Mouse (Mus musculus) liver, postnatal 0 days (tissue): Measurements from ENCODE around the gene Slc30a10. TPM values are rescaled to one million over a fixed set of nuclear protein-coding genes. Genes with fewer than 3 reads are reported as not detected.

Experiments
- ATAC-seq: fragments of 200-750 bp; cut with Nextera tagmentation; 2 replicates; pipeline ENCODE4 v1.8.0; 2017; ENCODE audit warnings: mild to moderate bottlenecking, moderate library complexity
- DNase-seq: peaks from one replicate; pipeline ENCODE4 v3.0.0-alpha.2; 2016
- H3K27ac ChIP-seq: fragments of 300-500 bp; sonication (generic); 2 replicates; pipeline ENCODE4 v1.5.1; 2014; ENCODE audit warnings: antibody characterized with exemption, moderate library complexity, mild to moderate bottlenecking, low read depth
- H3K27me3 ChIP-seq: fragments of 300-500 bp; sonication (generic); 2 replicates; pipeline ENCODE4 v1.6.1; 2014; ENCODE audit warnings: low read length, control low read depth, mixed read lengths; ENCODE audit not compliant: insufficient read depth
- H3K36me3 ChIP-seq: fragments of 300-500 bp; sonication (generic); replicated peaks from 2 replicates; pipeline ENCODE4 v1.6.1; 2014; ENCODE audit warnings: mild to moderate bottlenecking, control low read depth, low read length, moderate library complexity, mixed read lengths; ENCODE audit not compliant: insufficient read depth
- H3K4me1 ChIP-seq: fragments of 300-500 bp; sonication (generic); 2 replicates; pipeline ENCODE4 v1.6.1; 2014; ENCODE audit warnings: antibody characterized with exemption, mild to moderate bottlenecking, control low read depth; ENCODE audit not compliant: insufficient read depth
- H3K4me2 ChIP-seq: fragments of 300-500 bp; sonication (generic); 2 replicates; pipeline ENCODE4 v1.6.1; 2014; ENCODE audit warnings: low read depth, mild to moderate bottlenecking, low read length, moderate library complexity, mixed read lengths
- H3K4me3 ChIP-seq: fragments of 300-500 bp; sonication (generic); 2 replicates; pipeline ENCODE4 v1.5.1; 2014; ENCODE audit warnings: low read depth, low read length
- H3K9ac ChIP-seq: fragments of 300-500 bp; sonication (generic); replicated peaks from 2 replicates; pipeline ENCODE4 v1.6.1; 2014; ENCODE audit warnings: mild to moderate bottlenecking, moderate library complexity
- H3K9me3 ChIP-seq: fragments of 300-500 bp; sonication (generic); 2 replicates; pipeline ENCODE4 v1.6.1; 2016; ENCODE audit warnings: mild to moderate bottlenecking, control low read depth, low read length, mixed read lengths
- CTCF ChIP-seq: sonication (generic); IDR thresholded peaks from 2 replicates; pipeline ENCODE4 v1.5.1; 2016; ENCODE audit warnings: antibody characterized with exemption, low read depth
- EP300 ChIP-seq: IDR thresholded peaks from 2 replicates; pipeline ENCODE4 v1.6.1; 2016; ENCODE audit warnings: antibody characterized with exemption, low read depth, mild to moderate bottlenecking
- WGBS: fragments of 180-500 bp; shearing (Covaris S2); extraction: QIAGEN DNeasy Blood & Tissue Kit; methylation state at CpG from one replicate; pipeline ENCODE4 v1.1.7; 2014; ENCODE audit not compliant: insufficient replicate concordance; 5-methylcytosine and 5-hydroxymethylcytosine counted together
- polyA plus RNA-seq: library from polyadenylated mRNA; unstranded; fragments of >200 nt; fragmentation: Nextera tagmentation; extraction: Ambion mirVana; gene quantifications from 2 replicates; pipeline ENCODE4 v1.2.1, GENCODE M21; 2015

Slc30a10 gene
- 8.0 and 9.1 TPM in 2 replicates for polyA plus RNA-seq

DNA sequence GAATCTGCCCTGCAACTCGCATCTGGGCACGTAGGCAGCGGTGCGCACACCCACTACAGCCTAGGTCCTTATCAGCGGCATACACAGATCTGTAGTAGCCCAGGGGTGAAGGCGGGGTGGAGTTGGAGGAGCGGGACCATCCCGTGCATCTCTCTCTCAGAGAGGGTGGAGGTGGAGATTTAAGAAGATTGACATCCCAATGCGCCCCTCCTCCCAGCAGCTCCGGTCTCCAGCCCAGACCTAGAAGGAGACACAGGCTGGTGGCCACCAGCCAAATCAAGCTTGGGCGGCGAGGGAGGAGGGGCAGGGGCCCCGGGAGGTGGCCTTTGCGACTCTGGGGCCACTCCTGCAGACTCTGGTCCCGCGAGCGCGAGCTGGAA lies at the start of gene Slc30a10:
Gene Slc30a10, plus strand, starts transcription at position 274 of the 380 bp plus-strand sequence.
- Histone ChIP-seq H3K4me1 (peaks cover 42% of the 10 kb centered on the region), H3K27me3 (no peaks in the 10 kb centered on the region; the same call in 1 of the 2 replicates), H3K9ac (peak within 1 kb of the TSS; percentile 78), H3K27ac (peak within 1 kb of the TSS; percentile 93), H3K4me3 (peak within 1 kb of the TSS; percentile 76), H3K9me3 (no peaks in the 10 kb centered on the region), H3K36me3 (peaks cover 16% of the 10 kb centered on the region), H3K4me2 (peak within 1 kb of the TSS; percentile 72)
- DNase-seq (peak; percentile 88), ATAC-seq (peak; percentile 90)
- 3% methylated on average over 18 of the region's 18 CpGs for WGBS
- TF ChIP-seq CTCF (0 out of 2 replicates have a peak, but pooled peaks have one; percentile 6), EP300 (peak; percentile 95)

- Histone ChIP-seq H3K4me1 (no peaks in the 10 kb centered on the region), H3K9ac (no peak overlapping the region), H3K27ac (no peak overlapping the region), H3K27me3 (no peaks in the 10 kb centered on the region), H3K4me2 (no peak overlapping the region), H3K9me3 (no peaks in the 10 kb centered on the region), H3K4me3 (no peak overlapping the region), H3K36me3 (peaks cover 73% of the 10 kb centered on the region)
- DNase-seq (no peak), ATAC-seq (no peak)
- 82% methylated on average over 10 of the region's 10 CpGs for WGBS
- TF ChIP-seq CTCF = no peak
- no peak for TF ChIP-seq EP300
Measured at GRCm38 (mm10) chr1:185405921-185406320, 48.7 kb upstream of the Slc30a10 start.

DNA sequence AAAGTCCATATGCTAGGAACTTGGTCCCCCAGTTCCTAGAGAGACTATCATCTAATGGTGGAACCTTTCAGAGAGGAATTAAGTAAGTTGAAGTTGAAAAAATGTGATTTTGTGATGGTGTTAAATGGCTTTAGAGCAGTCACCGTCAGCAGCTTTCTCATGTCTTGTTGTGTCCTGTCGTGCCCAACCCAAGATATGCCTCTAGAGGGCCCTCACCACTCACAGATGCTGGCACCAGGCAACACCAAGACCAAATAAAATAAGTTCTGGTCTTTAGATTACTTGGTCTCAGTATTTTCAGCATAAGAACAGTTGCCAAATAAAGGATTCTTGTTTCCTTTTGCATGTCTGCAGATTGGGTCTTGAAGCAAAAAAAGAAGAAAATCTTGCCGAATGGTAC lies 44.8 kb upstream of the Slc30a10 start:
- DNase-seq (no peak), ATAC-seq (no peak)
- H3K4me2 ChIP-seq = no peak overlapping the region
- no peaks in the 10 kb centered on the region for H3K4me1 ChIP-seq
- no peak overlapping the region for H3K27ac ChIP-seq
- no peaks in the 10 kb centered on the region for H3K9me3 ChIP-seq
- H3K9ac ChIP-seq = no peak overlapping the region
- H3K4me3 ChIP-seq = no peak overlapping the region
- no peaks in the 10 kb centered on the region for H3K27me3 ChIP-seq
- 85% methylated on average over 3 of the region's 3 CpGs for whole genome bisulfite sequencing
- TF ChIP-seq CTCF = peak; percentile 70
- TF ChIP-seq EP300 = no peak
- peaks cover 76% of the 10 kb centered on the region for H3K36me3 ChIP-seq

GRCm38 (mm10) chr1:185418011-185418410 lies 36.6 kb upstream of the Slc30a10 start:
- Histone ChIP-seq H3K9me3 (no peaks in the 10 kb centered on the region), H3K36me3 (peaks cover 73% of the 10 kb centered on the region), H3K4me3 (no peak overlapping the region), H3K4me2 (no peak overlapping the region), H3K4me1 (no peaks in the 10 kb centered on the region; the same call in 1 of the 2 replicates), H3K27me3 (no peaks in the 10 kb centered on the region), H3K9ac (no peak overlapping the region), H3K27ac (no peak overlapping the region)
- TF ChIP-seq CTCF (peak; percentile 30; the same call in 1 of the 2 replicates), EP300 (no peak)
- 92% methylated on average over 9 of the region's 9 CpGs for WGBS
- DNase-seq = no peak
- ATAC-seq = no peak

DNA sequence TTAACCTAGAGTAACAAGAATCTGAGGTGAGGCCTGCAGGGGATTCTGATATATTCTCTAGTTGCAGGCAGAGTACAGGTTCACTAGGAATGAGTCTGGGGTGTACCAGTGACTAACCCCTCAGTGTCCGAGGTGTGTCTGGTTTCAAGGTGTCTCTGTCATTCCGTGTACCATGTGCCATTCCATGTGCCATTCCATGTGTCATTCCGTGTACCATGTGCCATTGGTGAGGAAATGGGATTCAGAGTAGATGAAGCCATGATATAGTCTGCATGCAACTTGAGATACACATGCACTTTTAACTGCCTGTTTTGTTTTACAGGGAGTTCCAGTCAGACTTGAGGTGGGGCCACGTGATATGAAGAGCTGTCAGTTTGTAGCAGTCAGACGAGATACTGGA lies 34.8 kb upstream of the Slc30a10 start:
- Histone ChIP-seq H3K9me3 (no peaks in the 10 kb centered on the region), H3K4me2 (no peak overlapping the region), H3K4me3 (no peak overlapping the region), H3K4me1 (no peaks in the 10 kb centered on the region; the same call in 1 of the 2 replicates), H3K27ac (no peak overlapping the region), H3K9ac (no peak overlapping the region), H3K36me3 (peaks cover 72% of the 10 kb centered on the region), H3K27me3 (no peaks in the 10 kb centered on the region)
- WGBS = 72% methylated on average over 5 of the region's 5 CpGs
- no peak for DNase-seq
- ATAC-seq = no peak
- no peak for TF ChIP-seq EP300
- no peak for TF ChIP-seq CTCF

DNA sequence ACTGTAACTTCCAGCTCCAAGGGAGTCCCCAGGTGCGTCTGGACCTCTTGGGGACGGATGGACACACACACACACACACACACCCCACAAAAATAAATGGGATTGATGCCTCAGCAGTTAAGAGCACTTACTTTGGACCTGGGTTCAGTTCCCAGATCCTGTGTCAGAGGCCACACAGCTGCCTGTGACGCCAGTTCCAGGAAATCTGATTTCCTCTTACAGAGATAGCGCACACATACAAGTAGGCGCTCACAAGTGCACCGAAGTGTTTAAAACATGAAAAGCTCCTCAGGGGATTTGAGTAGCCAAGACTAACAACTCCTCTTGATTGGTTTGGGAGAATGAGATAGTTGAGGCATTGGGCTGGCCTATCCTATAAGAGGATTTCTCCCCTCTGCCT lies 33.9 kb upstream of the Slc30a10 start:
- no peak overlapping the region for H3K27ac ChIP-seq
- H3K9ac ChIP-seq = no peak overlapping the region
- no peaks in the 10 kb centered on the region; the same call in 1 of the 2 replicates for H3K4me1 ChIP-seq
- no peak overlapping the region for H3K4me3 ChIP-seq
- ATAC-seq (no peak), DNase-seq (no peak)
- TF ChIP-seq CTCF (no peak), EP300 (no peak)
- 73% methylated on average over 6 of the region's 6 CpGs for WGBS
- H3K9me3 ChIP-seq = no peaks in the 10 kb centered on the region
- H3K4me2 ChIP-seq = no peak overlapping the region
- peaks cover 68% of the 10 kb centered on the region for H3K36me3 ChIP-seq
- no peaks in the 10 kb centered on the region for H3K27me3 ChIP-seq
